Mouse (Mus musculus): ENCODE measurements around the gene Klk1. TPM values are rescaled to one million over a fixed set of nuclear protein-coding genes. Genes with fewer than 3 reads are reported as not detected.
"Not testable (repeated sequence)": the region's sequence is repeated elsewhere in the genome, so short reads cannot be mapped to it uniquely, and the experiment has no call there.

Klk1 gene
- polyA plus RNA-seq, 1 experiment from 2014 or later = not detected

DNA sequence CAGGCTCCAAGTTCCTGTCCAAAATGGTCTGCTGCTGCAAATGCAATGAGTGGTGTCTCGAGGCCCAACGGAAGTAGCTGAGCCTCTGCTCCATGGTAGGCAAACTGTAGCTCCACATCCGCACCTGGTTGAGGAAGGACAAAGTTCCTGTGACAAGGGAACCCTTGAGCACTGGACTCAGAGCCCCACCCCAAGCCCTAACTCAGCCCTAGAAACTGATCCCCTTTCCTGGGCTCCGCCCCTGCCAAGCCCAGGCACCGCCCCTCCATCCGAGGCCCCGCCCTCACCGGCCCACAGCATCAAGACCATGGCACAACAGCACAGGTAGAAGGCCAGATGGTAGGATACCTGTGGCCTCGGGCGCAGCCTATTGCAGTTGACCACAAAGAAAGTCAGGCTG, 3.6 kb upstream of the Klk1 start:
- H3K27me3 ChIP-seq (replicated peaks; ENCODE audit: control insufficient read depth, insufficient read depth, low read length); H3K36me3 ChIP-seq (ENCODE audit: control insufficient read depth, insufficient read depth, low read length); H3K4me1 ChIP-seq (ENCODE audit: control insufficient read depth, insufficient read depth, low read length); H3K4me2 ChIP-seq (ENCODE audit: low read depth, low read length); H3K27ac ChIP-seq (replicated peaks; ENCODE audit: low read depth, low read length); H3K9ac ChIP-seq (ENCODE audit: low read depth, low read length); H3K9me3 ChIP-seq (ENCODE audit: control insufficient read depth, low read length); DNase-seq (ENCODE audit: low spot score); ATAC-seq (ENCODE audit: low read depth); H3K4me3 ChIP-seq (ENCODE audit: low read depth, low read length): not testable (repeated sequence)
- 66% methylated on average over 6 of the region's 10 CpGs for WGBS

DNA sequence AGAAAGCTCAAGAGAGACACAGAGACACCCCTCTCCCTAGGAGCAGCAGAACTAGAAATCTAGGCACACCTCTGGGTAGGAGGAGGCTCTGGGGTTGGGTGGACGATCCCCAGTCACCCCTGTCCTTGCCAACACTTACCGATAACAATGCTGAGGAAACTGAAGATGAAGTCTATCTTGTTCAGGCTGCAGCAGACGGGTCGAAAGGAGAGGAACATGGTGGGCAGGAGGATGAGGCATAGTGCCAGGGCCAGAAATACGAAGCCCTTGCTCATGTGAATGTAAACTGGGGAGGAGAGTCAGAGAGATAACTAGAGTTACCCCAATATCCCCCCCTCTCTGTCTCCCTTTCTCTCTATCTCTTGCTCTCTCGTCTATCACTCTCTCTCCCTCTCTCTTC, 2.8 kb upstream of the Klk1 start:
- ATAC-seq (ENCODE audit: low read depth); H3K4me1 ChIP-seq (ENCODE audit: control insufficient read depth, insufficient read depth, low read length); DNase-seq (ENCODE audit: low spot score); H3K4me2 ChIP-seq (ENCODE audit: low read depth, low read length); H3K27me3 ChIP-seq (replicated peaks; ENCODE audit: control insufficient read depth, insufficient read depth, low read length); H3K27ac ChIP-seq (replicated peaks; ENCODE audit: low read depth, low read length); H3K4me3 ChIP-seq (ENCODE audit: low read depth, low read length); H3K9me3 ChIP-seq (ENCODE audit: control insufficient read depth, low read length); H3K9ac ChIP-seq (ENCODE audit: low read depth, low read length); H3K36me3 ChIP-seq (ENCODE audit: control insufficient read depth, insufficient read depth, low read length): not testable (repeated sequence)
- WGBS = 71% methylated on average over 5 of the region's 6 CpGs

DNA sequence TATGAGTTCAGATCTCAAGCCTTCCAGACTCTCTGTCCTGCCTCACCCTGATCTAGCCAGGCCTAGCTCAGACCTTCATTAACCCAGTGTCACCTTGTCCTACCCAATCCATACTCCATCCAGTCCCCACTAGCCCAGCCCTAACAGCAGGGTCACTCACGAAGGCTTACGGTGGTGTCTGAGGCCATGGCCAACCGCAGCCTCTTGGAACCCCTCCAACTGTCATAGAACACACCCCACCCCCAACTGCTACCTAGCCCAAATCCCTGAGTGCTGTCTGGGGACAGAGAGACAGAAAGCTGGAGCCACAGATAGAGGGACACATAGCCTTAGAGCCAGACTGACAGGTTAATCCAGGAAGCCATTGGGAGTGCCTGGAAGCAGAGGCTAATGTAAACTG, 10.7 kb downstream of the Klk1 start, which contains the start of gene Gm36864:
Gene Gm36864 (plus strand): TSS at position 269 of the 400 bp plus-strand sequence.
- DNase-seq (ENCODE audit: low spot score) (no peak), ATAC-seq (ENCODE audit: low read depth) (no peak)
- Histone ChIP-seq H3K27me3 (replicated peaks; ENCODE audit: control insufficient read depth, insufficient read depth, low read length) (no peaks in the 10 kb centered on the region), H3K9ac (ENCODE audit: low read depth, low read length) (no peak within 1 kb of the TSS), H3K9me3 (ENCODE audit: control insufficient read depth, low read length) (no peaks in the 10 kb centered on the region), H3K36me3 (ENCODE audit: control insufficient read depth, insufficient read depth, low read length) (no peaks in the 10 kb centered on the region), H3K4me3 (ENCODE audit: low read depth, low read length) (no peak within 1 kb of the TSS), H3K4me2 (ENCODE audit: low read depth, low read length) (no peak within 1 kb of the TSS), H3K4me1 (ENCODE audit: control insufficient read depth, insufficient read depth, low read length) (no peaks in the 10 kb centered on the region), H3K27ac (replicated peaks; ENCODE audit: low read depth, low read length) (no peak within 1 kb of the TSS)
- WGBS = 74% methylated on average over 3 of the region's 3 CpGs

DNA sequence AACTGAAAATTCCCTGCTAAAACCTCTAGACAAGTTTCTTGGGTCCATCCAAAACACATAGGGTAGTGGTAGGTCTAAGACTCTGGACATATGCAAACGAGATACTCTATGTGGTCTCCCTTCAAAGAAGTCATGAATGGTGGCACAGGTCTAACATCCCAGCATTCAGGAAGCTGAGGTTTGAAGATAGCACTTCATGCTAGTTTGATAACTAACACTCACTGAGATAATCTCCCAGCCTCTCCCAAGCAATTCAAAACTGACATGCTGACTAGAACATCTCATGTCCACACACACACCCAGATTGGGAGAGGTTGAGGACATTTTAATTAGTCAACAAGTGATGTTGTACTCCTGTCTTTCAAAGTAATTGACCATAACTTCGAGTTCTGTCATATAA, 14.8 kb downstream of the Klk1 start:
- 45% methylated on average over 2 of the region's 2 CpGs for WGBS
- Histone ChIP-seq H3K9ac (ENCODE audit: low read depth, low read length) (no peak overlapping the region), H3K4me2 (ENCODE audit: low read depth, low read length) (no peak overlapping the region), H3K9me3 (ENCODE audit: control insufficient read depth, low read length) (no peaks in the 10 kb centered on the region), H3K4me3 (ENCODE audit: low read depth, low read length) (no peak overlapping the region), H3K36me3 (ENCODE audit: control insufficient read depth, insufficient read depth, low read length) (no peaks in the 10 kb centered on the region), H3K27me3 (replicated peaks; ENCODE audit: control insufficient read depth, insufficient read depth, low read length) (no peaks in the 10 kb centered on the region), H3K27ac (replicated peaks; ENCODE audit: low read depth, low read length) (no peak overlapping the region), H3K4me1 (ENCODE audit: control insufficient read depth, insufficient read depth, low read length) (no peaks in the 10 kb centered on the region)
- ATAC-seq (ENCODE audit: low read depth) = no peak
- DNase-seq (ENCODE audit: low spot score) = no peak

DNA sequence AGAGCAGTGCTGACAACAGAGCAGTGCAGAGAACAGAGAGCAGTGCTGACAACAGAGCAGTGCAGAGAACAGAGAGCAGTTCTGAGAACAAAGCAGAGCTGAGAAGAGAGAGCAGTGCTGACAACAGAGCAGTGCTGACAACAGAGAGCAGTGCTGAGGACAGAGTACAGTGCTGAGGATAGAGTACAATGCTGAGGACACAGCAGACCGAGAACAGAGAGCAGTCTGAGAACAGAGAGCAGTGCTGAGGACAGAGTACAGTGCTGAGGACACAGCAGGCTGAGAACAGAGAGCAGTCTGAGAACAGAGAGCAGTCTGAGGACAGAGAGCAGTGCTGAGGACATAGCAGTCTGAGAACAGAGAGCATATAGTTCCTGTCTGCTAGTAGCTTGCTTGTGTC, 15.6 kb downstream of the Klk1 start:
- no peak overlapping the region for H3K9ac ChIP-seq (ENCODE audit: low read depth, low read length)
- H3K9me3 ChIP-seq (ENCODE audit: control insufficient read depth, low read length) = no peaks in the 10 kb centered on the region
- H3K4me2 ChIP-seq (ENCODE audit: low read depth, low read length) = no peak overlapping the region
- H3K27me3 ChIP-seq (replicated peaks; ENCODE audit: control insufficient read depth, insufficient read depth, low read length) = no peaks in the 10 kb centered on the region
- H3K4me3 ChIP-seq (ENCODE audit: low read depth, low read length) = no peak overlapping the region
- H3K27ac ChIP-seq (replicated peaks; ENCODE audit: low read depth, low read length) = no peak overlapping the region
- no peak for ATAC-seq (ENCODE audit: low read depth)
- H3K36me3 ChIP-seq (ENCODE audit: control insufficient read depth, insufficient read depth, low read length) = no peaks in the 10 kb centered on the region
- no peak for DNase-seq (ENCODE audit: low spot score)
- H3K4me1 ChIP-seq (ENCODE audit: control insufficient read depth, insufficient read depth, low read length) = peaks cover 6% of the 10 kb centered on the region
- 48% methylated on average over 1 of the region's 1 CpGs for WGBS

DNA sequence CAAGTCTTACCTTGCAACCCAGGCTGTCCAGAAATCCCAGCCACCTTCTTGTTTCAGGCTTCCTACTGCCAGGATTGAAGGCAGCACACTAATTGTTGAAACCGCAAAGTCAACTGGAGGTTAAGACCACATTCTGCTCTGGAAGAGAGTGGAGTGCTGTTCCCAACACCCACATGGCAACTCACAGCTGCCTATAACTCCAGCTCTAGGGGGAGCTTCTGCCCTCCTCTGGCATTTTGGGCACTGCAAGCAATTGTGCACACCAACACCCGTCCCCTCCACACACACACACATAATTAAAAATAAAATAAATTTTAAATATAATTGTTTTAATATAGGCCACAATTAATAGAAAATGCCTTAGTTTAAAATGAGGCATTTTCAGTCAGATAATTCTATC, 16.0 kb downstream of the Klk1 start:
- 56% methylated on average over 2 of the region's 2 CpGs for WGBS
- DNase-seq (ENCODE audit: low spot score) = no peak

DNA sequence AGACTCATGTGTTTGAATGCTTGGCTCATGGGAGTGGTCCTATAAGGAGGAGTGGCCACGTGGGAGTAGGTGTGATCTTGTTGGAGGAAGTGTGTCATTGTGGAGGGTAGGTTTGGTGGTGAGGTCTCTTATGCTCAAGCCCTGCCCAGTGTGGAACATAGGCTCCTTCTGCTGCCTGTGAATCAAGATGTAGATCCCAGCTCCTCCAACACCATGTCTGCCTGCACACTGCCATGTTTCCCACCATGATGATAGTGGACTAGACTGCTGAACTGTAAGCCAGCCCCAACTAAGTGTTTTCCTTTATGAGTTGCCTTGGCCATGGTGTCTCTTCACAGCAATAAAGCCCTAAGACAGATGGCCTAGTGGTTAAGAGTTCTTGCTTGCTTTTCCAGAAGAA, 18.9 kb downstream of the Klk1 start:
- no peak for DNase-seq (ENCODE audit: low spot score)
- no peaks in the 10 kb centered on the region for H3K27me3 ChIP-seq (replicated peaks; ENCODE audit: control insufficient read depth, insufficient read depth, low read length)
- no peaks in the 10 kb centered on the region for H3K9me3 ChIP-seq (ENCODE audit: control insufficient read depth, low read length)
- H3K4me2 ChIP-seq (ENCODE audit: low read depth, low read length) = no peak overlapping the region
- no peak overlapping the region for H3K4me3 ChIP-seq (ENCODE audit: low read depth, low read length)
- WGBS = 61% methylated on average over 1 of the region's 1 CpGs
- no peak overlapping the region for H3K9ac ChIP-seq (ENCODE audit: low read depth, low read length)
- peaks cover 13% of the 10 kb centered on the region for H3K36me3 ChIP-seq (ENCODE audit: control insufficient read depth, insufficient read depth, low read length)
- H3K4me1 ChIP-seq (ENCODE audit: control insufficient read depth, insufficient read depth, low read length) = peaks cover 14% of the 10 kb centered on the region
- H3K27ac ChIP-seq (replicated peaks; ENCODE audit: low read depth, low read length) = no peak overlapping the region
- no peak for ATAC-seq (ENCODE audit: low read depth)

More for the DNA sequence above, 16.0 kb downstream of the Klk1 start:
- no peak overlapping the region for H3K27ac ChIP-seq (replicated peaks; ENCODE audit: low read depth, low read length)
- ATAC-seq (ENCODE audit: low read depth) = no peak
- no peaks in the 10 kb centered on the region for H3K27me3 ChIP-seq (replicated peaks; ENCODE audit: control insufficient read depth, insufficient read depth, low read length)
- H3K9me3 ChIP-seq (ENCODE audit: control insufficient read depth, low read length) = no peaks in the 10 kb centered on the region
- H3K4me1 ChIP-seq (ENCODE audit: control insufficient read depth, insufficient read depth, low read length) = peaks cover 6% of the 10 kb centered on the region
- H3K36me3 ChIP-seq (ENCODE audit: control insufficient read depth, insufficient read depth, low read length) = no peaks in the 10 kb centered on the region
- H3K4me2 ChIP-seq (ENCODE audit: low read depth, low read length) = no peak overlapping the region
- no peak overlapping the region for H3K4me3 ChIP-seq (ENCODE audit: low read depth, low read length)
- no peak overlapping the region for H3K9ac ChIP-seq (ENCODE audit: low read depth, low read length)

DNA sequence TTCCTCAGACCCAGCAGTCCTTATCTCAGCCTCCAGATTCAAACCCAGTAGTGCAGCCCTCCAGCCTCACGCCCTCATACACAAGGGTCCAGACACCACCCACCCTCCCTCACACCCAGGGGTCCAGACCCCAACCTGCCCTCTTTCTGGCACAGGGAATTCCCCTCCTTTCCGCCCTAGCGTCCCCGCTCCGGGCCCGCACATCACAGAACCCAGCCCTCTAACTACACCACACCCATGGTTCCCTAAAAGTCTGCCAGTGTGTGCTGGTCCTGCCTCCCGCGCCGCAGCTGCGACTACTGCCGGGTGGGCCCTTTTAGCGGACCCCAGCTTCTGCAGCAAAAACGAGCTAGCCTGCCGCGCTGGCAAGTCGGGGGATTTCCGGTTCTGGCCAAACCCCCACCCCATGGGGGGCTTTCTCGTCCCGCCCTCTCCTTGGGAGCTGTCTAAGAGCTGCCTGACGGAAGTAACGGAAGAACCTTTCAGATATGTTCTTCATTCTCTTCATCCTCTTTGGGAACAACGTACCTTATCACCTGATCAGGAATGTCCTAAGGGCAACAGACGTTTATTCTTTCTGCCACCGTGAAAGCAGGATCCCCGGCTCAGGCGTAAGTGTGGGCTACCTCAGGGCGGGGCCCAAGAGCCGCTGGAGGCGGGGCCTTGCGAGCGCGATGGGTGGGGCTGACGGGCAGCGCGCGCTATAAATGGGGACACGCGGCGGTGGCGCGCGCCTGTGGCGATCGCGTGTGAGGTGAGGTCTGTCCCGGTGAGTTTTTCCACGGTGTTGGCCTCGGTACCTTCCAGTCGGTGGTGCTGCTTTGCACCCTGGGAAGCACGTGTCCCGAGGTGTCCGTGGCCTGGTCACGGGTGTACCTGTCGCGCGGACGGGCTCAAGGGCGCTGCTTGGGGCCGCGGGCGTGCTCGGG, 21.2 kb downstream of the Klk1 start, which contains the start of the genes 1700028J19Rik and 2410002F23Rik:
Gene 1700028J19Rik (minus strand): TSS at position 641 of the 929 bp plus-strand sequence.
Gene 2410002F23Rik (plus strand): TSS at position 668 of the 929 bp plus-strand sequence.
- 0% methylated on average over 48 of the region's 62 CpGs for WGBS
- H3K4me2 ChIP-seq (ENCODE audit: low read depth, low read length) = peak within 1 kb of the TSS; percentile 80
- peaks cover 14% of the 10 kb centered on the region for H3K4me1 ChIP-seq (ENCODE audit: control insufficient read depth, insufficient read depth, low read length)
- peak within 1 kb of the TSS; percentile 95 for H3K27ac ChIP-seq (replicated peaks; ENCODE audit: low read depth, low read length)
- DNase-seq (ENCODE audit: low spot score) (peak; percentile 96), ATAC-seq (ENCODE audit: low read depth) (peak; percentile 89)
- H3K4me3 ChIP-seq (ENCODE audit: low read depth, low read length) = peak within 1 kb of the TSS; percentile 86
- peak within 1 kb of the TSS; percentile 99 for H3K9ac ChIP-seq (ENCODE audit: low read depth, low read length)
- no peaks in the 10 kb centered on the region for H3K27me3 ChIP-seq (replicated peaks; ENCODE audit: control insufficient read depth, insufficient read depth, low read length)
- no peaks in the 10 kb centered on the region for H3K9me3 ChIP-seq (ENCODE audit: control insufficient read depth, low read length)
- H3K36me3 ChIP-seq (ENCODE audit: control insufficient read depth, insufficient read depth, low read length) = peaks cover 35% of the 10 kb centered on the region
